Mouse (Mus musculus): ENCODE measurements around the gene Clpsl2. TPM values are rescaled to one million over a fixed set of nuclear protein-coding genes. Genes with fewer than 3 reads are reported as not detected.

Gene Clpsl2
- polyA plus RNA-seq, 1 experiment: not detected

DNA sequence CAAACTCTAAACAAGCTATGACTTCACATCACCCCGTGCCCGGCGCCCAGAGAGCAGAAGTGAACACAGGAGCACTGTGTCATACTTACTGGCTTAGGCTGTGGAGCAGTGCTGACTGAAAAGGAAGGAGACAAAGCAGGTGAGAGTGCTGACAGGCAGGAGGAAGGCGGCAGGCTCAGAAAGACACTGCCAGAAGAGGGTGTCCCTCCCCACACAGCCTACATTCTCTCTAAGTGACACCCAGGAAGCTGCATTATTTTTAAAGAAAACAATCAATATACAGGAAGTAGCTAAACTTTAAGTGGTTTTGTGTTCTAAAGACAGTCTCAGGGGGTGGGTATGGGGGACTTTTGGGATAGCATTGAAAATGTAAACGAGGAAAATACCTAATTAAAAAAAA lies 51.6 kb downstream of the Clpsl2 start:
- no peak overlapping the region for H3K4me3 ChIP-seq (ENCODE audit: insufficient read depth, low read length)
- no peak for TF ChIP-seq CTCF (IDR thresholded peaks at IDR 0.05; ENCODE audit: extremely low read depth, insufficient read depth, low read length)
- no peak for TF ChIP-seq POLR2A (IDR thresholded peaks at IDR 0.05; ENCODE audit: extremely low read depth, insufficient read depth, low read length)
- no peak overlapping the region for H3K27ac ChIP-seq (ENCODE audit: insufficient read depth, low read length)
- no peaks in the 10 kb centered on the region for H3K4me1 ChIP-seq (ENCODE audit: control insufficient read depth, insufficient read depth, low read length)

DNA sequence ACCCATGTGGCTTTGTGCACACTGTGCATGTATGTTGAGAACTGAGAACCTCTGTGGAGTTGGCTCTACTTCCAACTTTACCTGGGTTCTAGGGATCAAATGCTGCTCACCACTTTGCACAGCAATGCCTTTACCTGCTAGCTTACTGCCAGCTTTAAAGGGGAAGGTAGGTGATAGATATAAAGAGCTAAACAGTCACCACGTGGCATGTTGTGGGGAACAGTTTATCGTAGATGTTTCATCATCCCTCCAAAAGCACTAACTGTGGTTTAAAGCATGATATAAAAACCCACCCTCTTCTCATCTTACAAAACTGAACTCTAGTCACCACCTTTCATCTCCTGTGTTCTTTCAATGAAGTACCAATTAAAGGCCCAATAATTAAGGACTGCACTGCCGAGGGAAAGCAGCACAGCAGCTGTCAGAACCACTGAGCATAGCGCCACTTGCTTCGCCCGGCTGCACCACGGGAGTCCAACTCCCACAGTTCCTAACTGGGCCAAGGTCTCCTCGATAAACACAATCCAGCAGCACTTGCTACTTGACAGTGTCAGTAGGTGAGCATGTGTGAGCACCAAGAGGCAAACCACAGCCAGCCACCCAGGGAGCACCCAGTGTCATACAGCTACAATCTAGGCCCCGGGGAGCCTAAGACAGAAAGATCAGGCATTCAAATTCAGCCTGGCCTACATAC lies 52.5 kb downstream of the Clpsl2 start:
- no peak for TF ChIP-seq CTCF (IDR thresholded peaks at IDR 0.05; ENCODE audit: extremely low read depth, insufficient read depth, low read length)
- TF ChIP-seq POLR2A (IDR thresholded peaks at IDR 0.05; ENCODE audit: extremely low read depth, insufficient read depth, low read length): no peak
- H3K4me1 ChIP-seq (ENCODE audit: control insufficient read depth, insufficient read depth, low read length): no peaks in the 10 kb centered on the region
- no peak overlapping the region for H3K4me3 ChIP-seq (ENCODE audit: insufficient read depth, low read length)
- no peak overlapping the region for H3K27ac ChIP-seq (ENCODE audit: insufficient read depth, low read length)

Other genes with a start within 250 kb of the Clpsl2 start
- 13.7 and 14.4 TPM in 2 replicates for gene Fance, start 235.9 kb upstream of the Clpsl2 start, polyA plus RNA-seq (2012; rRNA removed)
- gene Rpl10a, start 220.9 kb upstream of the Clpsl2 start, polyA plus RNA-seq (2012; rRNA removed): 705 and 712 TPM in 2 replicates
- 2.5 and 3.1 TPM in 2 replicates for gene Tead3, start 198.6 kb upstream of the Clpsl2 start, polyA plus RNA-seq (2012; rRNA removed)
- gene Tulp1, start 184.2 kb upstream of the Clpsl2 start, polyA plus RNA-seq (2012; rRNA removed): not detected in 2 replicates
- 13.5 and 17.7 TPM in 2 replicates for gene Fkbp5, start 31.9 kb upstream of the Clpsl2 start, polyA plus RNA-seq (2012; rRNA removed)
- gene Armc12, start 18.6 kb upstream of the Clpsl2 start, polyA plus RNA-seq (2012; rRNA removed): not detected in 2 replicates
- gene Clps, start 11.4 kb downstream of the Clpsl2 start, polyA plus RNA-seq (2012; rRNA removed): not detected in 2 replicates
- 4.5 and 5.1 TPM in 2 replicates for gene Lhfpl5, start 26.2 kb downstream of the Clpsl2 start, polyA plus RNA-seq (2012; rRNA removed)
- 68.5 and 70.7 TPM in 2 replicates for gene Srpk1, start 73.3 kb downstream of the Clpsl2 start, polyA plus RNA-seq (2012; rRNA removed)
- gene Slc26a8, start 140.8 kb downstream of the Clpsl2 start, polyA plus RNA-seq (2012; rRNA removed): 10.7 and 12.0 TPM in 2 replicates
- gene Mapk14, start 141.9 kb downstream of the Clpsl2 start, polyA plus RNA-seq (2012; rRNA removed): 125 and 127 TPM in 2 replicates
- 1.7 and 1.8 TPM in 2 replicates for gene AC170998.1, start 176.7 kb downstream of the Clpsl2 start, polyA plus RNA-seq (2012; rRNA removed)
- 1.4 and 1.8 TPM in 2 replicates for gene Mapk13, start 219.9 kb downstream of the Clpsl2 start, polyA plus RNA-seq (2012; rRNA removed)